Mouse (Mus musculus): ENCODE results near the gene Ppp1r9b. TPM values are rescaled to one million over a fixed set of nuclear protein-coding genes. Genes with fewer than 3 reads are reported as not detected.
A peak's percentile ranks its signal among the peaks of the same experiment; 100 is the strongest.

Gene Ppp1r9b
- polyA plus RNA-seq, 1 experiment = 14.6 TPM

DNA sequence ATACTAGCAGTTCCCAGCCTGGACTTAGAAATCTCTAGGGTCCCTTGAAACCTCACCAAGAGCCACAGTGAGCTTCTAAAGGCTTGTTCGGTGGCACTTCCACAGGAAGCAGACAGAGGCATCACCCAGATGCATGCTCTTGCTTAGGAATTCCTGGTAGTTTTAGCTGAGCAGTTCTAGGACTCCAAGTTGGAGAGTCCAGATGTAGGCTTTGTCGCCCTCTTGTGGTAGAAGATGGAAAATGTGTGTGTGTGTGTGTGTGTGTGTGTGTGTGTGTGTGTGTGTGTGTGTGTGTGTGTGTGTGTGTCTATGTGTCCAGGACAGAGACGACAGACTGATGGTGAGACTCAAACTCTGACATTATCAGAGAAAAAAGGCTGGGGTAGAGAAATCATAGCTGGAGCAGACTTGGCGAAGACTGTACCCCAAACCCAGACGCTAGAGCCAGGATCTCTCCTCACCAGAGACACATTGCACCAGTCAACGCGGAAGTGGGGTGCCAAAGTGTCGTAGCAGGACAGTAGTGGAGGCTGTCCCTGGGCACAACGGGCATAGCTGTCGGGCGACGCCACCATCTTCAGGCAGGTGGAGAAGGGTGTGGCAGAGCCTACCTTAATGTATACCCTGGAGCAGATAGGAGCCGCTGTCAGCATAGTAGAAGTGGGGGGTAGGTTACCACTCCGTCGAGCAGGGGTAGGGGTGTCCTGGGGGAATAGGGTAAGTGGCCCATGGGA lies 20.5 kb upstream of the Ppp1r9b start:
- Histone ChIP-seq H3K27ac (ENCODE audit: control insufficient read depth, insufficient read depth, low read depth, low read length) (no peak overlapping the region), H3K4me1 (ENCODE audit: control insufficient read depth, insufficient read depth, low read length) (peaks cover 7% of the 10 kb centered on the region), H3K27me3 (ENCODE audit: control insufficient read depth, insufficient read depth, low read length) (no peaks in the 10 kb centered on the region), H3K36me3 (ENCODE audit: control insufficient read depth, insufficient read depth, low read length) (peaks cover 4% of the 10 kb centered on the region; the same call in 1 of the 2 replicates), H3K4me3 (ENCODE audit: control insufficient read depth, low read depth, low read length) (peak overlapping the region; percentile 89)
- TF ChIP-seq POLR2A (IDR thresholded peaks at IDR 0.05; ENCODE audit: control insufficient read depth, low read depth, low read length) (no peak), CTCF (IDR thresholded peaks at IDR 0.05; ENCODE audit: control insufficient read depth, insufficient read depth, insufficient replicate concordance, low read depth, low read length) (0 out of 2 replicates have a peak, but pooled peaks have one; percentile 0)

DNA sequence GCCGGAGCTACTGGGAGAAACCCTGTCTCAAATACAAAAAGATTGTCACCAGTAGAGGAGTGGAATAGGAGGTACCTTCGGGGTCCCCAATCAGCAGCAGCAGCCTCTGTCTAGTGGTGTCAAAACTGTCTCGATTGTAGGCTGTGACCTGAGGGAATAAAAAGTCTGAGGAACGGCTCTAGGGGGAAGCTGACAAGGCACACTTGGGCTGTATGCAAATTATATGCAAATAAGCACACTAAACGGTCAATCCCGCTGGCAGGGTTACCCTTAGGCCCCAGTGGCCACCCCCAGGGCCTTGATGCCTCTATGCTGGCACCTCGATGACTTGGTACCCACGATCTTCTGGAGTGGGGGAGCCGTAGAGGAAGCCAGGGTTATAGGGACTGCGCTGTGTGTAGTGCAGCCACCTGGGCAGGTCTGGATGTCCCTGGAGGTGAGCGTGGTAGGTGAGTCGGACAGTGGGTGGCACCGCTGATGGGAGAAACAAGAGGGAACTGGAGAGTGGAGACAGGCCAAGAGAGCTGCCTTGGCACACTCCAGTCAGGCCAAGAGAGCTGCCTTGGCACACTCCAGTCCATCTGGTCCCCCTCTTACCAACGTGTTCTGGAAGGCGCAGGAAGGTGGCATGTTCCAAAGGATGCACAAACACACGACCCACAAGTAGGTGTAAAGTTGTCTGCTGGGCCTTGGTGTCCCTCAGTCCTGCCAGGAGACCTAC lies 18.8 kb upstream of the Ppp1r9b start:
- Histone ChIP-seq H3K4me1 (ENCODE audit: control insufficient read depth, insufficient read depth, low read length) (peaks cover 7% of the 10 kb centered on the region), H3K27me3 (ENCODE audit: control insufficient read depth, insufficient read depth, low read length) (no peaks in the 10 kb centered on the region), H3K4me3 (ENCODE audit: control insufficient read depth, low read depth, low read length) (peak overlapping the region; percentile 89), H3K27ac (ENCODE audit: control insufficient read depth, insufficient read depth, low read depth, low read length) (peak overlapping the region; percentile 90), H3K36me3 (ENCODE audit: control insufficient read depth, insufficient read depth, low read length) (peaks cover 4% of the 10 kb centered on the region; the same call in 1 of the 2 replicates)
- peak; percentile 54; the same call in 1 of the 2 replicates for TF ChIP-seq POLR2A (IDR thresholded peaks at IDR 0.05; ENCODE audit: control insufficient read depth, low read depth, low read length)
- TF ChIP-seq CTCF (IDR thresholded peaks at IDR 0.05; ENCODE audit: control insufficient read depth, insufficient read depth, insufficient replicate concordance, low read depth, low read length) = no peak

DNA sequence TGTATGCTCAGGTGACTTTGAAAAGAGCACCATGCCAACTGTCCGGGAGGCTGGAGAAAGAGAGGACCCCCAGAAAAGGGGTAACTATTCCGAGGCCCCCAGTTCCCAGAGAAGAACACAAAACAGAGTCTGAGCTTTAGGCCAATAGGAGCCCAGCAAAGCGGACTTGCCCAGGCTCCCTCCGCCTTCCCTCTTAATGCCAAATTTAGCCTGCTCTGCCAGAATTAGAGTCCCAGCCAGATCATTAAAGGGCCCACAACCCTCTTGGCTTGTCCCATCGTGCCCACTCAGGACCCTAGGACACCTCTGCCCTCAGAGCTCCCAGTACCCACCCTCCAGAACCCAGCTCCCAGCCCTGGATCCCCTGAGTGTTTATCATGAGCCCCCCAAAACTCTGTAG lies 17.9 kb upstream of the Ppp1r9b start:
- no peaks in the 10 kb centered on the region for H3K27me3 ChIP-seq (ENCODE audit: control insufficient read depth, insufficient read depth, low read length)
- peaks cover under 1% of the 10 kb centered on the region; the same call in 1 of the 2 replicates for H3K36me3 ChIP-seq (ENCODE audit: control insufficient read depth, insufficient read depth, low read length)
- no peak for TF ChIP-seq POLR2A (IDR thresholded peaks at IDR 0.05; ENCODE audit: control insufficient read depth, low read depth, low read length)
- TF ChIP-seq CTCF (IDR thresholded peaks at IDR 0.05; ENCODE audit: control insufficient read depth, insufficient read depth, insufficient replicate concordance, low read depth, low read length) = no peak
- no peak overlapping the region for H3K4me3 ChIP-seq (ENCODE audit: control insufficient read depth, low read depth, low read length)
- peaks cover 7% of the 10 kb centered on the region for H3K4me1 ChIP-seq (ENCODE audit: control insufficient read depth, insufficient read depth, low read length)
- H3K27ac ChIP-seq (ENCODE audit: control insufficient read depth, insufficient read depth, low read depth, low read length) = no peak overlapping the region; the same call in 1 of the 2 replicates

DNA sequence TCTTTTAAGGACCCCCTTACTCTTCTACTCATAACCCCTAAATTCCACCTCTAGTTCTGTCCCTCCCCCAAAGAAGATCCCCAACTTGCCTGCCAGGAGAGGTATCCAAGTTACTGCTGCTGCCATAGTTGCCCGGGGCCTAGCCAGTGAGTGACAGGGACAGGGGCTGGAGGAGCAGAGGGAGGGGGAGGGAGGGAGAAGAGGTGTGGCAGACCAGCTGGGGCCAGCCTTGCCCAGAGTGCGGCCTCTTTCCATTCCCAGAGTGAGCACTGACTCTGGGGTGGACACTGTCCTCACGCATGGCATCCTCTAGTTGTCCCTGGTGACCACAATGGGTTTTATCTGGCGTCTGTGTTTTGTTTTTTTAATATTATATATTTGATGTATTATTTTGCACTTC lies 17.5 kb upstream of the Ppp1r9b start:
- Histone ChIP-seq H3K27me3 (ENCODE audit: control insufficient read depth, insufficient read depth, low read length) (no peaks in the 10 kb centered on the region), H3K4me3 (ENCODE audit: control insufficient read depth, low read depth, low read length) (no peak overlapping the region), H3K27ac (ENCODE audit: control insufficient read depth, insufficient read depth, low read depth, low read length) (no peak overlapping the region), H3K36me3 (ENCODE audit: control insufficient read depth, insufficient read depth, low read length) (no peaks in the 10 kb centered on the region), H3K4me1 (ENCODE audit: control insufficient read depth, insufficient read depth, low read length) (peaks cover 7% of the 10 kb centered on the region)
- TF ChIP-seq CTCF (IDR thresholded peaks at IDR 0.05; ENCODE audit: control insufficient read depth, insufficient read depth, insufficient replicate concordance, low read depth, low read length) (no peak), POLR2A (IDR thresholded peaks at IDR 0.05; ENCODE audit: control insufficient read depth, low read depth, low read length) (no peak)

DNA sequence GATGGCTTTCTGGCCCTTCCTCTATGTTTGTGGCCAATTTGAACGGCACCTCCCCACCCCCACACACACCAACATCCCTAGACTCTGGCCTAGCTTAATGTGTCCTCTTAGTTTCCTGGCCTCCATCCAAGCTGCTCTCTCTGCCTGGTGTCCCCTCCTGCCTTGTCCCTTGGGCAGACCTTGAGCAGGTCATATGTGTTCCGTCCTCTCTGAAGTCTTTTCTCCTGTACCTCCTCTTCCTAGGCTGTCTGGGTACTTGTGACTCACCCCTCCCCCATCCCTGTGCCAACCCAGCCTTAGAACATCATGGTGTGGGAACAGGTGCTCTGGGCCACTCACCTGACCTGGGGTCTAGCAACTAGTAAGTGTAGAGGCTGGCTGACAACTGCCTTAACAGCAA lies 15.9 kb upstream of the Ppp1r9b start:
- Histone ChIP-seq H3K27me3 (ENCODE audit: control insufficient read depth, insufficient read depth, low read length) (no peaks in the 10 kb centered on the region), H3K4me1 (ENCODE audit: control insufficient read depth, insufficient read depth, low read length) (peaks cover 13% of the 10 kb centered on the region), H3K36me3 (ENCODE audit: control insufficient read depth, insufficient read depth, low read length) (no peaks in the 10 kb centered on the region), H3K4me3 (ENCODE audit: control insufficient read depth, low read depth, low read length) (no peak overlapping the region), H3K27ac (ENCODE audit: control insufficient read depth, insufficient read depth, low read depth, low read length) (no peak overlapping the region)
- TF ChIP-seq POLR2A (IDR thresholded peaks at IDR 0.05; ENCODE audit: control insufficient read depth, low read depth, low read length) (no peak), CTCF (IDR thresholded peaks at IDR 0.05; ENCODE audit: control insufficient read depth, insufficient read depth, insufficient replicate concordance, low read depth, low read length) (no peak)

DNA sequence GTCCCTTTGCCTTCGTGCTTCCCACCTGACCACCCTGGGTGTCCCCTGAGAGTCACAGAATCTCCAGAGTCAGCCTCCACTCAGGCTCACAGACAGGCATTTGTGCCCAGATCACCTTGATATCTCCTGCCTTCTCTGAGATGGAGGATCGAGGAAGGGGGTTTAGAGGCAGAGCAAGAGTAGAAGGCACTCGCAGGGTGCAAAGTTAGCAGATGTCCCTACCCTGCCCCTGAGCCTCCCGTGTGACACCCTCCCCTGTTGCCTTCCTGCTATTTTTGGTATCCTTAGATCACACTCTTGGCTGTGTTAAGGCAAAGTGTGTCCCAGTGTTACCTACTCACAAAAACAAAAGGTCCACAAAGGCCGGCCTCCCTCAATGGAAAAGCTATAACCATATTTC lies 14.6 kb upstream of the Ppp1r9b start, which contains the start of gene Sgca:
Gene Sgca (minus strand): TSS at position 129 of the 400 bp plus-strand sequence.
- no peak within 1 kb of the TSS for H3K4me3 ChIP-seq (ENCODE audit: control insufficient read depth, low read depth, low read length)
- no peaks in the 10 kb centered on the region for H3K27me3 ChIP-seq (ENCODE audit: control insufficient read depth, insufficient read depth, low read length)
- no peak within 1 kb of the TSS for H3K27ac ChIP-seq (ENCODE audit: control insufficient read depth, insufficient read depth, low read depth, low read length)
- H3K4me1 ChIP-seq (ENCODE audit: control insufficient read depth, insufficient read depth, low read length) = peaks cover 10% of the 10 kb centered on the region
- TF ChIP-seq POLR2A (IDR thresholded peaks at IDR 0.05; ENCODE audit: control insufficient read depth, low read depth, low read length) = no peak
- no peak for TF ChIP-seq CTCF (IDR thresholded peaks at IDR 0.05; ENCODE audit: control insufficient read depth, insufficient read depth, insufficient replicate concordance, low read depth, low read length)
- H3K36me3 ChIP-seq (ENCODE audit: control insufficient read depth, insufficient read depth, low read length) = no peaks in the 10 kb centered on the region

All from testis, adult 2 months (tissue).